Mouse (Mus musculus): ENCODE results near the gene Evi5l. TPM values are rescaled to one million over a fixed set of nuclear protein-coding genes. Genes with fewer than 3 reads are reported as not detected.
"Not testable (repeated sequence)": the region's sequence is repeated elsewhere in the genome, so short reads cannot be mapped to it uniquely, and the experiment has no call there.

The Evi5l gene
- total RNA-seq, 1 experiment from 2014 or later: 16.6 TPM

DNA sequence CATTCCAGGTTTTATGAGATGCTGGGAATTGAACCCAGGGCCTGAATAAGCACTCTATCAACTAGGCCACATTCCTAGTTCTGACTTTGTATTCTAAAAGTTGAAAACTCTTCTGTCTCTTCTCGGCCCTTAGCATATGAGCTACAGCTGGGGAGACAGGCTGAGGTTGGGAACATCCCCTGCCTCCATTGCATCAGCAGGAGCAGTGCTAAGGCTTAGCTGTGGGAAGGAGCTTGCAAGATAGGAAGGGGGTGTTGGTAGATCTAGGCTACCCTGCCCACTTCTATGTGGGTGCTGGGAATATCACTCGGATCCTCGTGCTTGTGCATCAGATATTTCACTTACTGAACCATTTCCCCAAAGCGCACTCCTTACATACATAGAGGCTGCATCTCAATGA, 61.6 kb downstream of the Evi5l start:
- ATAC-seq (ENCODE audit: extremely low read depth, insufficient number of reproducible peaks, low FRiP score, poor library complexity, severe bottlenecking): no peak

DNA sequence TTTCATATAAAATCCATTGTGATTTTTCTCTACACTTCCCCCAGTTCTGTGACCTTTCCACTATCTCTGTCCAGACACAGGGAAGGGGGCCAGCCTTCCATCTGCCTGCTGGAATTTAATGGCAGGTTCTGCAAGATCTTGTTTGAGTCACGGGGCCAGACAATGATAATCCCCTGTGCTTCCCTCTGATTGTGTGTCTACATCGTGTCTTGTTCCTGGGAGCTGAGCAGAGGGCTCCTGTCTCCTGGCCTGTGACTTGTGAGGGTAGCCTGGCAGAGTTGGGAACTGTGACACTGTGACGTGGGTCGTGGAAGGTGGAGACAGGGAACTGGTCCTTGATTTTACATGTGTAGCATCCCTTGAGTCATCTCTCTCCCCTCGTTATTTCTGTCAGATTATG, 63.4 kb downstream of the Evi5l start:
- no peak for ATAC-seq (ENCODE audit: extremely low read depth, insufficient number of reproducible peaks, low FRiP score, poor library complexity, severe bottlenecking)

DNA sequence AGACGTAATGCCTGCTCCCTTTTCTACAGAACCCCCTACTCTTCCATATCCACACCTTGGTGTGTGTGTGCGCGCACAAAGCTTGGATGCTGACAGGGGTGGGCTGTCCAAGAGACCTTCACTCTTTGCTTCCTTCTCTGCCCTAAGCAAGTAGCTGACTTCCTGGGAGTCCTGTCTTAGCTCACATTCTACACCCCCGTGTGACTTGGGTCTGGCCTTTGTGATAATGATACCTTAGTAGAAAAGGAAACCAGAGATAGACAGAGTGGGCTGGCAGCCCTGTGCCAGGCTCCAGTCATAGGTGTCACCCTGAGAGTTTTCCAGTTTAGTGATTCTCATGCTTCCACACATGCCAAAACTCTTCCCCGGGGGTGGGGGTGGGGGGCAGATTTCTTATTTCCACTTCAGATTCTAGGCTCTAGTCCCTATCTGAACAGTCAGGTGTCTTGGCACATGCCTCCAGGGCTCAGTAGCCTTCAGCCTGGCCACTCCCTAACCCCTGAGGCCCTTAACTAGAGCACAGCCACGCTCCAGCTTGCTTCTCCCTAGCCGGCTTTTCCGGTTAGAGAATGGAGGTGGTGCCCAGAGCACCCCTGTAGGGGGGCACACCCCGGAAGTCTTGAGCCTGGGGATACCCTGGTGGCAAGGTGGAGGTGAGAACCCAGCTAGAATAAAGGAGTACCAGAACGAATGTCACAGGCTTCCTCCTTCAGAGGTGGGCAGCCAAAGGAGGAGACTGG, 64.4 kb downstream of the Evi5l start:
- no peak for ATAC-seq (ENCODE audit: extremely low read depth, insufficient number of reproducible peaks, low FRiP score, poor library complexity, severe bottlenecking)

DNA sequence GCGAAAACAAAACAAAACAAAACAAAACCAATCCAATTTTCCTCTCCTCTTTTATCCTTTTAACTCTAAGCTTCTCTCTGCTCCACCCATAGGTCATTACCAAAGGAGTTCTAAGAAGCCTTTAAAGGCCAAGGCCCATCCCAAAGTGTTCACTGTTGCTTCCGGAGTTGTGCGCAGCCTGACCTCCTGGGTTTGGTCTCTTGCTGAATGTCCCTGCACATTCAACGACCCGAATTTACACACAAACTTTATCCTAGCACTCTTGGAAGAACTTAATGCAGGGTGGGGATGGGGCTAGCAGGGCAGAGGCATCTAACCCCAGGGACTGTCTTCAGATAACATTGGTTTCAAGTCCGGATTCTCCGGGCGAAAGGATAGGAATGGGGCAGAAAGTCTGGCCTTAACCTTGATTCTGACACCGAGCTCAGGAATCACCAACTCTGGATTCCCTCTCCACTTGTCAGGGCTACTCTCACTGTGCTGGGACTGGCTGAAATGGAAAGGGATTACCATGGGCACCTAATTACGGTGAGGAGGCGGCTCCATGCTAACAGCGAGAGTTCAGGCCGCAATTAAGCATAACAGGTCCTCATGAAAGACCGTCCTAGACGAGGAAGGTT, 71.6 kb downstream of the Evi5l start:
- ATAC-seq (ENCODE audit: extremely low read depth, insufficient number of reproducible peaks, low FRiP score, poor library complexity, severe bottlenecking): no peak

DNA sequence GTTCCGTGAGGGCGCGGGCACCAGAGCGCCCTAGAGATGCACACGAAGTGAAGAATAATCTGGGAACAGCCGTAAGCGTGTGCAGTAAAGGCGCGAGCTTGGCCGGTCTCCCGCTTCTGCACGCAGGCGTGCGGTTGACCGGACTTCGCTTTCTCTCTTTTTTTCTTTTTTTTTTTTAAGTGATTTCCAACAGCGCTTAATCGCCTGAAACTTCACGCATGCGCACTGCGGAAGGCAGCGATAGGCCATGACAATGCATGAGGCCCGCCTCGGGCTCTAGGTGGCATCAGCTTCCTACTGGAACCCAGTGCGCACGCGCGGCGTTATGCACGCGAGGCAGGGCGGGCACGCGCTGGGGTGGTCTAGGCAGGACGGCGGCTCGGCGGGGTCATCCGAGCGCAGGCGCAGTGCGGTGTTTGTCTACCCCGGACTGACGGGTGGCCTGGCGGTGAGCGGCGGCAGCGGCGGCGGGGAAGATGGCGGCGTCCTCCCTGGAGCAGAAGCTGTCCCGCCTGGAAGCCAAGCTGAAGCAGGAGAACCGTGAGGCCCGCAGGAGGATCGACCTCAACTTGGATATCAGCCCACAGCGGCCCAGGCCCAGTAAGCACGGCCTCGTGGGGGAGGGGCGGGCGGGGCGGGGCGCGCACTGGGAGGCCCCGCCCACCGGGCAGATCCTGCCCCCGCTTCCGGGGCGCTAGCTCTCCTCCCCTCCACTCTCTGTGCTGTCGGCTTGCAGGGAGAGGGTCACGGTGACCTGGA, 72.2 kb downstream of the Evi5l start, which contains the start of the genes Map2k7 and Gm49320:
Gene Map2k7 (plus strand): TSS at position 307 of the 759 bp plus-strand sequence.
Gene Gm49320 (plus strand): TSS at position 432 of the 759 bp plus-strand sequence.
- peak; percentile 83 for ATAC-seq (ENCODE audit: extremely low read depth, insufficient number of reproducible peaks, low FRiP score, poor library complexity, severe bottlenecking)

DNA sequence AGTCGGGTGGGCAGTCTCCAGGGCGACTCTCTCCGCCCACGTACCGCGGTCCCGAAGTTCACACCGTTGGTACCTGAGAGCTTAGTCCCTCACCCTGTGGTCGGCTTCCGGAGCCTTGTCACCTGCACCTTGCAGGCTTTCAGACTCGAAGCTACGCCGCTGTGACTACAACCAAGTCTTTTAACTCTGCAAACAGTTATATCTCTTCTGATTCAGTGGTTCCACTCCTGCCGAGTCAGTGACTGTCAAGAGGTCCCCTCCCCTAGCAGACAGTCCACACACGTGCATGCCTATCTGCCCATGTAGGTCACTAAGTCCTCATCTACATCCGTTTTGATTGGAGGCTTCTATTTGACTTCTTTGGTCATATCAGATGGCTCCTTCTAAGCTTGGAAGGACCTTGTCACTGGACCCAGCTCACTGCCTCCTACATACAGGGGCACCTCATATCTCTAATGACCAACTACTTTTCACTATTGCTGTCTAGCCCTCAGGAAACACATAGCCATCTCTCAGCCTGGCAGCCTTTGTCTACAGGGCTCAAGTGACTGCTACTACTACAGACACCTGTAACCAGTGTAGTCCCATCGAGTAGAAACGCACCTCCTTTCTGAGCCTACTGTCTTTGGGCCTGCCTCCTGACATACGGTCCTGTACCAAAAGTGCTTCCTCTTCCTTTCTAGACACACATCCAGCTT, 73.0 kb downstream of the Evi5l start:
- 0 out of 2 replicates have a peak, but pooled peaks have one; percentile 2 for ATAC-seq (ENCODE audit: extremely low read depth, insufficient number of reproducible peaks, low FRiP score, poor library complexity, severe bottlenecking)

DNA sequence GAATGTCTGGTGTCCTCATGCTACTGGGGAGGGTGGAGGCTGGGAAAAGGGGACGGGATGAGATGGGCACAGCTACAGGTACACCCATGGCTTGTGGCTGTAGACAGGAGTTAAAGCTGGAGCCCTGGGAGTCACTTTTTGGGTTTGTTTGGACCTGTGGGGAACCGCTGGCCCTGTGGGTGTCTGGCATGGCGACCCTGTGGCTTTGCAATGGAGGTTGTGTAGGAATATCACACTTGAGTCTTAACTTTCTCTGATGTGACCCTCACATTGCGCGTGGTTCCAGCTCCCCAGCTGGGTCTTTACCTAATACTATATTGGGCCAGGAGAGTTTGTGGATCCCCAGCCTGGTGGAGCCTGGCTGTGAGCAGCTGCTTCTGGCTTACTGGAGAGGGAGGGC, 78.7 kb downstream of the Evi5l start:
- ATAC-seq (ENCODE audit: extremely low read depth, insufficient number of reproducible peaks, low FRiP score, poor library complexity, severe bottlenecking): no peak

DNA sequence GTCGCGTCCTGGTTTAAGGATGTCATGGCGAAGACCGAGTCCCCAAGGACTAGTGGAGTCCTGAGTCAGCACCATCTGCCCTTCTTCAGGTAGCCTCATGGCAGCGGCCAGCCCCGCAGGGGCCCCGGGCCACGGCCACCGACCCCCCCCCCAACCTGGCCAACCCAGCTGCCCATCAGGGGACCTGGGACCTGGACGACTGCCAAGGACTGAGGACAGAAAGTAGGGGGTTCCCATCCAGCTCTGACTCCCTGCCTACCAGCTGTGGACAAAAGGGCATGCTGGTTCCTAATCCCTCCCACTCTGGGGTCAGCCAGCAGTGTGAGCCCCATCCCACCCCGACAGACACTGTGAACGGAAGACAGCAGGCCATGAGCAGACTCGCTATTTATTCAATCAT, 79.4 kb downstream of the Evi5l start:
- ATAC-seq (ENCODE audit: extremely low read depth, insufficient number of reproducible peaks, low FRiP score, poor library complexity, severe bottlenecking): no peak

DNA sequence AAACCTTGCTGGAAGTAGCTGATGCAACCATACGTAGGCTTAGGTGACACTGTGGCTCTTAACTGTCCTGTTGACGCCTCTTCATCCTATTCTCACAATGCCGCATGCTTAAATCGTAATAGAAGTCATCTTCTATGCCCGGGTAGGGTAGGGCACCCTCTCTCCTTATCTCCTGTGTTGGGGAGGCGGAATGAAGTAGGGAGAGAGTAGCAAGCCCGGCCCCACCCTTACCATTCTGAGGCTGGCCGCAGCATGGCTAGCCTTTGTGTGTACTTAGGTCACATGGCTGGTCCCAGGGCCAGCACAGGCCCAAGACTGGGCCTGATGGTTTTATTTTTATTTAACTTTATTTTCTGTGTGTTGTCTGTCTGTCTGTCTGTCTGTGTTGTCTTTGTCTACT, 80.9 kb downstream of the Evi5l start:
- no peak for ATAC-seq (ENCODE audit: extremely low read depth, insufficient number of reproducible peaks, low FRiP score, poor library complexity, severe bottlenecking)

DNA sequence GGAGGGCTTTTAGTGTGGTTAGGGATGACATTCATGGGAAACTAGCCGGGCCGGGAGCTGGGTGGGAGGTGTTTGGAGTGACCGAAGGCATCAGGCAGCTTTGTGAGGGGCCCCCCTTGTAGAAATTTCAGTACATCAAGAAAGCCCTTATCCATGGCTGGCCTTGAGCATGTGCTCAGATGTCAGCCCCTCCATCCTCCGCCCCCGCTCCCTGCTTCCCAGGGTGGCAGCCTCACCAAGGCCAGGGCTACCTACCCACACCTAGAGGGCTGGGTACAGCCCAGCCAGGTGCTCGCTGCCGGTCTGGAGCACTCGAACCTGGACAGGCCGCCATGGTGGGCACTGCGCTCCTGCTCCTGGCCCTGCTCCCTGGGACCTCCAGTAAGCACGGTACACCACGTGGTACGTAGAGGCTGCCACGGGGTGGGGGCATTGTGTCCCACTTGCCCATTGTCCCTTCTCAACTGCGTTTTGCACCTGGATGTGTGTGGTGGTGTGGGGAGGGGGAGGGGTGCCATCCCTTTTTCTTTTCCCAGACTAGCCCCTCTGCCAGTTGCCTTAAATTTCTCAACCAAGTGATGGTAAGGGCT, 81.7 kb downstream of the Evi5l start, which contains the start of gene Tgfbr3l:
Gene Tgfbr3l (plus strand): TSS at position 264 of the 590 bp plus-strand sequence.
- ATAC-seq (ENCODE audit: extremely low read depth, insufficient number of reproducible peaks, low FRiP score, poor library complexity, severe bottlenecking): no peak

DNA sequence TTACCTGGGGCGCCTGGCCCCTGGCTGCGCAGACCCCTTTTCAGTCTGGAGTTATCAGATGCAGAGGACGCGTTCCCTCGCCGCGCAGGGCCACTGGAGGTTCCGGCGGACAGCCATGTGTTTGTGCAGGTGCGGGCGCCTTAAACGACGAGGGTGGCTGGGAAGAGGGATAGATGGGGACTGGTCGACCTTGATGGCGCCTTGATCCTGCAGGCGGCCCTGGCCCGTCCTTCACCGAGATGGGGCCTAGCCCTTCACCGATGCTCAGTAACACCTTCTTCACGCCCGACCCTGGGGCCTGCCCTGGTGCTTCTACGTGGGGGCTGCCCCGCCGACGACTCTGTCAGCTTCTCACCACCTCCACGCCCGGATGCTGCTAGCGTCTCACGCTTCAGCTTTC, 82.8 kb downstream of the Evi5l start:
- ATAC-seq (ENCODE audit: extremely low read depth, insufficient number of reproducible peaks, low FRiP score, poor library complexity, severe bottlenecking): no peak

DNA sequence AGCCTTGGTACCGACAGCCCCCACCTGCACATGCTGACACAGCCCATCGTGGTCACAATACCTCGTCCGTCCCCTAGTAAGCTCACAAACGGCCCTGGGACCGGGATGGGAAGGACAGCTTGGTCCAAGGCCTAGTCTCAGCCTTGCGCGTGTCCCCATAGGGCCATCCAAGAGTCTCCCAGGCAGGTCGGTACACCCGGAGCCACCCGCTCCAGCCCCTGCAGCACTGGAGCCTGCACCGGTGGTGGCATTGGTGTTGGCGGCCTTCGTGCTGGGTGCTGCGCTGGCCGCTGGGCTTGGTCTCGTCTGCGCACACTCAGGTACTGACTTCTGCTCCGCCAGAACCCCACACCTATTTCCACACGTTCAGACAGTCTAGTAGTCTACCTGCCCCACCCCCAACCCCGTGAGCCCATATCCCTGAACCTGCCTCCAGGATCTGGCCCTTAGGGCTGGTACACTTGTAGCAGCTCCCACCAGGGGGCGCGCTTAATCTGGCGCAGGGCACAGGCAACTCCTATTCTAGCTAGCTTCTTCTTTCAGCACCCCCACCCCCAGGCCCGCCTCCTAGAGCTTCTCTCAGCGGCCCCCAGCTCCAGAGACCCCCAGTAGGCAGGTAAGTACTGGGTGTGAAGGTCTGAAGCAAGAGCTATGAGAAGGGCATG, 84.1 kb downstream of the Evi5l start:
- ATAC-seq (ENCODE audit: extremely low read depth, insufficient number of reproducible peaks, low FRiP score, poor library complexity, severe bottlenecking): peak; percentile 66

DNA sequence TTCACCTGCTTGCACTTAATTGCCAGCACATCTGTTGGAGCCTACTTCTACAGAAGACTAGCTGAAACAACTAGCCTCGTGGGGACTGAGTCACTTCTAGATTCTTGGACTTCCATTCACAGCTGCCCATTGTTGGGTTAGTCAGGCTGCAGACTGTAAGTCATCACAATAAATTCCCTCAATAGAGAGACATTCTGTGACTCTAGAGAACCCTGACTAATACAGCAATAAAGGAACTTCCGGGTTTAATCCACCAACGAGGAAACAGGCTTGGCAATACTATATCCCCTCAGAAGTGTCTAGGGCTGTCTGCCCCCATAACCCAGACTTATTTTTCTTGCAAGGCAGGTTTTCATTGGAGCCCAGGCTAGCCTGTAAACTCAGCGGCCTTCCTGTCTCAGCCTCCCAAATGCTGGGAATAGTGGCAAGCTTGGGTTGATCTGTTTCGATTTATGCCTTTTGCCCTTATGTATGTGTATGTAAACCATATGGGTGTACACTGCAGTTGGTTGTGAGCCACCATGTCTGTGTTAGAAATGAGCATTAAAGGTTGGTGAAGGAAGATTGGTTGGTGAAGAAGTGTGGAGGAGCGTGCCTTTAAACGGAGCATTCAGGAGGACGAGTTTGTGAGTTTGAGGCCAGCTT, 85.9 kb downstream of the Evi5l start:
- no peak for ATAC-seq (ENCODE audit: extremely low read depth, insufficient number of reproducible peaks, low FRiP score, poor library complexity, severe bottlenecking)

DNA sequence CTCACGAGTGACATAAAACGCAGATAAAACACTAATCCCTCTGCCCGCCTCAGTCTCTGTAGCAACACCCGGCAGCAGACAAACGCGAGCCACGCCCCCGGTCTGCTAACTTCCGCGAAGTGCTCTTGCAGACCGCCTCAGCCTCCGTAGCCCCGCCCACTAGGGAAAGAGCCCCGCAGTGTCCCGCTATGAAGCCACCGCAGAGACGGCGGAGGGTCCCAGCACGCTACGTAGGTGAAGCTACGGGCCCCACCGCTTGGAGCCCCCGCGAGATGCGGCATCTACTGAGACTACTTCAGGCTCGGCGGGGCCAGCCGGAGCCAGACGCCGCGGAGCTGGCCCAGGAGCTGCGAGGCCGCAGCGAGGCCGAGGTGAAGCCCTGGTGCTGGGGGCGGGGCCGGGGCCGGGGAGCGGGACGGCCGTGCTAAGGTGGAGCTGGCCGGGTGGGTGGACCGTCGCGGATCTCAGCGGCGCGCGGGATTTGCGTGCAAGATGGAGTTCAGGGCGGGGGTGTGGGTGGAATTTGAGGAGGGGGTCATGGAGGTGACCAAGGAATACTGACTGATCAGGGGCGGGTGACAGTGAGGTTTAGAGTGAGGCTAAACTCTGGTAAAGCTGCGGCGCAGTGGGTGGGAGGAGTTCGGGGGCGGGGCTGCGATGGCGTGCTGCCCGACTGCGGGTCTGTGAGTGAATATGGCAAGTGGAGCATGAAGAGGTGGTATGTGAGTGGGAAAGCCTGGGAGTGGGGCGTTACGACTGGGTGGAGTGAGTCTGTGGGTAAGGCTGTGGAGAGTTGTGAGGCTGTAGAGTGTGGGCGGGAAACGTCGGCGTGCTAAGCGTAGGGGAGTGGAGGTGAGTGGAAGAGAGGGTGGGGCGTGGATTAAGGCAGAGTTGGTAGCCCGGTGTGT, 86.8 kb downstream of the Evi5l start, which contains the start of gene Snapc2:
Gene Snapc2 (plus strand): TSS at position 147 of the 908 bp plus-strand sequence.
- ATAC-seq (ENCODE audit: extremely low read depth, insufficient number of reproducible peaks, low FRiP score, poor library complexity, severe bottlenecking): peak; percentile 84

DNA sequence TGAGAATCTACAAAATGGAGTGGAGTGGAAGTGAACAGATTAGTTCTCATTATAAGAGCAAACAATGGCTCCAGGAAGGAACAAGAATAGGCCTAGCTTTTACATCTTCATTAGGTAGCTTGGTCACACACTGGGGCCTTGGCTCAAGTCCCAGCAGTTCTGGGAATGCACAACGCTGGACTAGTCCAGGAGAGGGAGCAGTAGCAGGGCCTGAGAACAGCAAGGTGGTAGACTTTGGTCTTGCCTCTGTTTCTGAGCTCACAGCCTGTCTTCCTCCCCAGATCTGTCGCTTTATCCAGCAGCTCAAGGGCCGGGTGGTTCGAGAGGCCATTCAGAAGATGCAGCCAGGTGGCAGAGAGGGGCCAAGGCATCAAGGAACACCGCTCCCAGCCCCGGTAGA, 87.6 kb downstream of the Evi5l start:
- no peak for ATAC-seq (ENCODE audit: extremely low read depth, insufficient number of reproducible peaks, low FRiP score, poor library complexity, severe bottlenecking)

DNA sequence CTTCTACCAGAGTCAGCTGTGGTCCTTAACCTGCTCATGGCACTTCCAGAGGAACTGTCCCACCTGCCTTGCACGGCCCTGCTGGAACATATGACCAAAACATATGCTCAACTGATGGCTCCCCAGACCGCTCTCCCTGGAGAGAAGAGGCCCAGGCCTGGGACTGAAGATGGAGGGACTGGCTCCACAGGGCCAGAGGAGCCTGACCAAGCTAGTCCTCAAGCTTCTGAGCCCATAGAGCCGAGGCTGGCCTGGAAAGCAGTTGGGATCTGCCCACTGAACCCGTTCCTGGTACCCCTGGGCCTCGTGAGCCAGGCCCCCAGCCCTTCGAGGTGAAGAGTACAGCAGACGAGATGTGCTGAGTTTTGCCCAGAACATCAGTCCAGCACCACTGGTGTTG, 89.1 kb downstream of the Evi5l start:
- not testable (repeated sequence) for ATAC-seq (ENCODE audit: extremely low read depth, insufficient number of reproducible peaks, low FRiP score, poor library complexity, severe bottlenecking)

DNA sequence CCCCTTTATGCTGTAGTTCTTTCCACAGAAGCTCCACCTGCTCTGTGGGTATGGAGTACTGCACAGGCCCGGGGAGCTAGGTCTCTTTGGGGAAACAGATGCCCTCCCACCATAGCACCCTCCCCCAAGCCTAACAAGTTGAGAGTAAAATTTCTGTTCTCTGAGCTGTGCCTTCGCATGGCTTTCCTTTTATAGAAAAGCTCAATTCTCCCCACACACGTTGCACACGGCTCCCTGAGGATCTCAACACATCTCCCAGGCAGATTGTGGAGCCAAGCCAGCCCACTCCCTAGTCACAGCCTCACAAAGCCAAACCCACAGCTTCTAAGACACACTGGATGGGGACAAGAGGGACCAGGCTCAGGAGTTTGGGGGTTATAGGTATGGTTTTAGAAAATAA, 90.5 kb downstream of the Evi5l start:
- ATAC-seq (ENCODE audit: extremely low read depth, insufficient number of reproducible peaks, low FRiP score, poor library complexity, severe bottlenecking): no peak

Data from neutrophil, adult 5-6 weeks (primary cell).